Mouse (Mus musculus): ENCODE measurements around the gene Golga4.

DNA sequence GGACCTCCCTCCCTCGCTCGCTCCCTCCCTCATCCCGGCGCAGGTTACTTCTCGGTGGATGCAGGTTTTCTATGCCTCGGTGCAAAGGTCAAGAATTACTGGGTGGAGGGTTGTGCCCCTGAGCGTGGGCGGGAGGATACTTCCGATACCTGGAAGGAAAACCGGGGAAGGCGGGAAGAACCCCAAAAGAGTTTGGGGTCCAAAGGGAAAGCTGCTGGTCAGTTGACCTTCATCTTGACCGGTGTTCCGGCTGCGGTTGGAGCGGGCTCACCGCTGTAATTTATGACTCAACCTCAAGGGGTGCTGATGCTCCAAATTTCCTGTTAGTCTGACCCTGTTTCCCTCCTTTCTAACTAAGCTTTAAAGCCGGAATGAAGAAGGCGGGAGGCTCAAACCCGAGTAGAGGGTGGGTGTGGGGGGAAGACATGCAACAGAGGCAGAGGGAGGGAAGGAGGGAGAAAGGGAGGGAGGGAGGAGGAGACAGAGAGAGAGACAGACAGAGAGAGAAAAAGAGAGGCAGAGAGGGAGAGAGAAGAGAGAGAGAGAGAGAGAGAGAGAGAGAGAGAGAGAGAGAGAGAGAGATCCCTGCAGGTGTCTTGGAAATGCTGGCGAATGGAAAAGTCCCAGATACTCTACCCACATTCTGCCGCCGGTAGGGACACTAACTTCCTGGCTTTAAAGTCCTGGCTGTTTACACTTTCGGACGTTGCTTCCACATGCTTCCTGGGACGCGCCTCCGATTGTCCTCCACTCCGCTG, 17.8 kb upstream of the Golga4 start:
- no peak for TF ChIP-seq POLR2A (IDR thresholded peaks at IDR 0.05; ENCODE audit: insufficient read depth, low read depth, low read length)
- peak; percentile 26; the same call in 1 of the 2 replicates for TF ChIP-seq CTCF (IDR thresholded peaks at IDR 0.05; ENCODE audit: insufficient read depth, low read depth, low read length)

Measured in olfactory bulb, adult 2 months (tissue).